ENCODE assay signal across 18 mouse cellular contexts in genomic region chr10:58848127-58848526, GRCm38 (mm10). TPM values are rescaled to one million over a fixed set of nuclear protein-coding genes. Genes with fewer than 3 reads are reported as not detected.
DNase-seq lines count a peak whose midpoint lies in the region; ATAC-seq lines count a peak whose summit lies in the region.
"Had no signal": no experiment of that assay in that cellular context is flagged by ENCODE, and none has a peak within 500 bp of the region (broad histone marks: within the 10 kb centered on the region; RNA-seq: fewer than 3 reads in every experiment).

No protein-coding gene starts in this region.

- H3K9me3 ChIP-seq in hindbrain, embryonic 13.5 days = no peaks in the 10 kb centered on the region
- H3K9me3 ChIP-seq: kidney, embryonic 15.5 days; limb, embryonic 10.5 days; liver, embryonic 12.5 days had no signal

- no peak overlapping the region for H3K4me2 ChIP-seq in hindbrain, embryonic 13.5 days
- H3K4me2 ChIP-seq: heart, embryonic 12.5 days; kidney, embryonic 15.5 days; liver, embryonic 12.5 days had no signal

- H3K4me3 ChIP-seq in hindbrain, embryonic 13.5 days = no peak overlapping the region
- H3K4me3 ChIP-seq: heart, embryonic 12.5 days; kidney, embryonic 15.5 days; limb, embryonic 10.5 days; liver, embryonic 12.5 days; myocyte had no signal

- ATAC-seq in cerebellum, adult (ENCODE audit: insufficient number of reproducible peaks, low FRiP score, low TSS enrichment) = 0 out of 2 replicates have a peak, but pooled peaks have one; percentile 27
- peak; percentile 66 for ATAC-seq in frontal cortex, adult (ENCODE audit: low TSS enrichment)
- peak; percentile 52; the same call in 1 of the 2 replicates for ATAC-seq in hindbrain, embryonic 13.5 days (ENCODE audit: low FRiP score)
- ATAC-seq: liver, embryonic 12.5 days had no signal

- no peak overlapping the region for H3K9ac ChIP-seq in hindbrain, embryonic 13.5 days
- H3K9ac ChIP-seq: heart, embryonic 12.5 days; kidney, embryonic 15.5 days; liver, embryonic 12.5 days had no signal

- H3K27me3 ChIP-seq in hindbrain, embryonic 13.5 days = no peaks in the 10 kb centered on the region
- H3K27me3 ChIP-seq: kidney, embryonic 15.5 days; liver, embryonic 12.5 days had no signal

- no peaks in the 10 kb centered on the region for H3K36me3 ChIP-seq in hindbrain, embryonic 13.5 days
- H3K36me3 ChIP-seq: heart, embryonic 12.5 days; kidney, embryonic 15.5 days; limb, embryonic 10.5 days; liver, embryonic 12.5 days had no signal

- peaks cover 12% of the 10 kb centered on the region for H3K4me1 ChIP-seq in hindbrain, embryonic 13.5 days (replicated peaks)
- H3K4me1 ChIP-seq: heart, embryonic 12.5 days; kidney, embryonic 15.5 days; limb, embryonic 10.5 days; liver, embryonic 12.5 days had no signal

- DNase-seq in cerebellum, adult 11 months = no peak
- DNase-seq in frontal cortex, postnatal 36 days (ENCODE audit: low spot score in 2 of 2) = no peak
- DNase-seq in 3134 (ENCODE audit: extremely low read depth, insufficient read length, low spot score) = peak; percentile 17
- DNase-seq in lung, adult 18-20 months = no peak
- DNase-seq in ovary, postnatal 14 days (ENCODE audit: low spot score) = no peak
- DNase-seq: embryo, embryonic 11 days; gastrocnemius, postnatal 25 days; midbrain, embryonic 14.5 days; right cerebral cortex, postnatal 25 days; thymus, postnatal 25 days had no signal

- WGBS in hindbrain, embryonic 13.5 days = 46% methylated on average over 5 of the region's 5 CpGs

- peak overlapping the region; percentile 44; the same call in 1 of the 2 replicates for H3K27ac ChIP-seq in hindbrain, embryonic 13.5 days
- H3K27ac ChIP-seq: kidney, embryonic 15.5 days; limb, embryonic 10.5 days; liver, embryonic 12.5 days had no signal

RNA-seq across cellular contexts. Expression of gene Sh3rf3, which starts 35.0 kb away (rescaled TPM):
- 2.3 and 3.2 TPM in 2 replicates for polyA plus RNA-seq in hindbrain, embryonic 13.5 days (2015; fragmentation: Nextera tagmentation; extraction: Ambion mirVana)
- polyA plus RNA-seq: liver, embryonic 12.5 days had no signal
